Mouse (Mus musculus): ENCODE measurements around the gene Hspa4. TPM values are rescaled to one million over a fixed set of nuclear protein-coding genes. Genes with fewer than 3 reads are reported as not detected.
"Not testable (repeated sequence)": the region's sequence is repeated elsewhere in the genome, so short reads cannot be mapped to it uniquely, and the experiment has no call there.

Hspa4 gene
- polyA plus RNA-seq (2014; fragmentation: Nextera tagmentation; extraction: Ambion mirVana): 51.7 and 53.8 TPM in 2 replicates

DNA sequence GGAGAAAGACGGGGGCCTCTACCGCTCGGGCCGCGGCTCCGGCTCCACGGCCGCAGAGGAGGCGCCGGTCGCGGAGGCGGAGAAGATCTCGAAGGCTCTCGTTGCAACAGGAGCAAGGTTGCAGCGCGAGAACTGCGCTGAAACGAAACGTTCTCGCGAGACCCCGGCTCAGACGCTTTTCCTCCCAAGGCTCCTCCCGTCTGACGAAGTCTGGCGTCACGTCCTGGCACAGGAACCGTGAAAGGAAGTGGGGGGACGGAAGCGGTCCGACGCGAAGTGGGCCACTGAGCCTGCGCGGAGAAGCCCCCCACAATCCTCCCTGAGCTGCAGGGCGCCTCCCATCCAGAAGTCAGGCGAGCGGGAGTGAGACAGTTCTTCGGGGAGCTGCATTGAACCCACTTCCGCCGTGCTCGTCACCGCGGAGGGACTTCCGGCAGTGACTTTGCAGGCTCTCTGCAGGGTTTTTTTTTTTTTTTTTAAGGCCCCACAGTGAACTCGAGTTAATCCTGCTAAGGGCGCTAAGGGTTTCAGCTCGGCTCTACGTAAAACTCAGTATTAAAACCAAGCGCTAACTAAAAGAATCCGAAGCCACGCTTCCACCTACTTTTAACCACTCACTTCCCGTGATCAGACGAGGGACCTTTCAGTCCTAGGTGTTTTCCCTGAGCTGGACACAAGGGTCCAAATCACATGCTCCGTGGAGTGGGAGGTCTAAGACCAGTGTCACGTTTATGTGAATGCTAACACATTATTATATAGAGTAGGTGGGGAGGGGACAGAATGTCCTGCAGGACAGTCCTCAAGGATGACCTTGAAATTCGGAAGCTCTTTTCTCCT, at the start of gene Hspa4:
TSS of gene Hspa4 (minus strand) at position 128 of the 837 bp plus-strand sequence.
- Histone ChIP-seq H3K9ac (replicated peaks; ENCODE audit: low read depth, low read length) (peak within 1 kb of the TSS; percentile 96), H3K4me3 (ENCODE audit: low read depth, low read length) (peak within 1 kb of the TSS; percentile 97), H3K27me3 (ENCODE audit: control insufficient read depth, insufficient read depth, low read length) (no peaks in the 10 kb centered on the region), H3K27ac (ENCODE audit: low read depth, low read length) (peak within 1 kb of the TSS; percentile 96), H3K4me1 (ENCODE audit: control insufficient read depth, insufficient read depth, low read length) (peaks cover 19% of the 10 kb centered on the region), H3K9me3 (ENCODE audit: control insufficient read depth, low read length) (no peaks in the 10 kb centered on the region), H3K36me3 (ENCODE audit: control insufficient read depth, insufficient read depth, low read length) (no peaks in the 10 kb centered on the region), H3K4me2 (ENCODE audit: low read depth, low read length) (peak within 1 kb of the TSS; percentile 83)
- peak; percentile 98 for ATAC-seq (ENCODE audit: low read depth)
- WGBS: under 1% methylated on average over 57 of the region's 58 CpGs

- Histone ChIP-seq H3K27ac (ENCODE audit: low read depth, low read length) (no peak overlapping the region), H3K36me3 (ENCODE audit: control insufficient read depth, insufficient read depth, low read length) (no peaks in the 10 kb centered on the region), H3K4me3 (ENCODE audit: low read depth, low read length) (no peak overlapping the region), H3K4me2 (ENCODE audit: low read depth, low read length) (no peak overlapping the region), H3K27me3 (ENCODE audit: control insufficient read depth, insufficient read depth, low read length) (no peaks in the 10 kb centered on the region), H3K9me3 (ENCODE audit: control insufficient read depth, low read length) (no peaks in the 10 kb centered on the region), H3K9ac (replicated peaks; ENCODE audit: low read depth, low read length) (no peak overlapping the region), H3K4me1 (ENCODE audit: control insufficient read depth, insufficient read depth, low read length) (no peaks in the 10 kb centered on the region)
- ATAC-seq (ENCODE audit: low read depth): no peak
- WGBS: 78% methylated on average over 2 of the region's 2 CpGs
Measured at GRCm38 (mm10) chr11:53345738-53346137, 45.5 kb upstream of the Hspa4 start.

- H3K4me3 ChIP-seq (ENCODE audit: low read depth, low read length): no peak overlapping the region
- H3K4me1 ChIP-seq (ENCODE audit: control insufficient read depth, insufficient read depth, low read length): no peaks in the 10 kb centered on the region
- no peak overlapping the region for H3K9ac ChIP-seq (replicated peaks; ENCODE audit: low read depth, low read length)
- no peaks in the 10 kb centered on the region for H3K27me3 ChIP-seq (ENCODE audit: control insufficient read depth, insufficient read depth, low read length)
- no peak overlapping the region for H3K27ac ChIP-seq (ENCODE audit: low read depth, low read length)
- no peak for ATAC-seq (ENCODE audit: low read depth)
- H3K36me3 ChIP-seq (ENCODE audit: control insufficient read depth, insufficient read depth, low read length): no peaks in the 10 kb centered on the region
- WGBS: 39% methylated on average over 5 of the region's 5 CpGs
- H3K9me3 ChIP-seq (ENCODE audit: control insufficient read depth, low read length): no peaks in the 10 kb centered on the region
- no peak overlapping the region for H3K4me2 ChIP-seq (ENCODE audit: low read depth, low read length)
Measured at GRCm38 (mm10) chr11:53345328-53345727, 45.1 kb upstream of the Hspa4 start.

DNA sequence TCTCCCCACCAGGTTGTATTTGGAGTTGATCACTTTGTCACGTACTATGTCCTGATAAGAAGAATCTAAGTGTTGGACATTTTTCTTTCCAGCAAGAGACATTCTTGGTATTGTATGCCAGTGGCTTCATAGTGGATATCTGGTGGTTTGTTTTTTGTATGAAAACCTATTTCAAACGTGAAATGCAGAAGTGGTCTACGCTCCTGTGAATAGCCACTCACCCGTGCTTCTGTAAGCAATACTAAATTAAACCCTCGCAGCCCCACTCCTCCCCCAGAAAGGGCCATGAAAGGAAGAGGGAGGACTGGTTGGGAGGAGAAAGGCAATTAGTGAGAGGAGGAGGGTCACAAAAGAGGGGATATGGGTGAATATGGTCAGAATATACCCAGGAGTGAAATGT, 42.5 kb upstream of the Hspa4 start:
- Histone ChIP-seq H3K27ac (ENCODE audit: low read depth, low read length) (no peak overlapping the region), H3K36me3 (ENCODE audit: control insufficient read depth, insufficient read depth, low read length) (no peaks in the 10 kb centered on the region), H3K27me3 (ENCODE audit: control insufficient read depth, insufficient read depth, low read length) (no peaks in the 10 kb centered on the region), H3K4me2 (ENCODE audit: low read depth, low read length) (no peak overlapping the region), H3K4me1 (ENCODE audit: control insufficient read depth, insufficient read depth, low read length) (no peaks in the 10 kb centered on the region), H3K9ac (replicated peaks; ENCODE audit: low read depth, low read length) (no peak overlapping the region), H3K4me3 (ENCODE audit: low read depth, low read length) (no peak overlapping the region), H3K9me3 (ENCODE audit: control insufficient read depth, low read length) (no peaks in the 10 kb centered on the region)
- 58% methylated on average over 5 of the region's 5 CpGs for WGBS
- ATAC-seq (ENCODE audit: low read depth): no peak

DNA sequence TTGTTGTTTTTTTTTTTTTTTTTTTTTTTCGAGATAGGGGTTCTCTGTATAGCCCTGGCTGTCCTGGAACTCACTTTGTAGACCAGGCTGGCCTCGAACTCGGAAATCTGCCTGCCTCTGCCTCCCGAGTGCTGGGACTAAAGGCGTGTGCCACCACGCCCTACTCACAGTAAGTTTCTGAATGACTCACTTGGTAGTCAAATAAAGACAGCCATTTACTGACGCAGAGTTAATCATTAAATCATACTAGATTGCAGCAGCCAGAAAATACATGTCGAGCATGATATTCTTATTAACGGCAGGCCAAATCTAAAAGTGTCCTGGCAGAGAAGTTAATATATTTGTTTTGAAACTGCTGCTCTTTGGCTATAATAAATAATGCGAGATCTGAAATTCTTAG, 40.8 kb upstream of the Hspa4 start:
- H3K4me2 ChIP-seq (ENCODE audit: low read depth, low read length); ATAC-seq (ENCODE audit: low read depth); H3K27ac ChIP-seq (ENCODE audit: low read depth, low read length); H3K9ac ChIP-seq (replicated peaks; ENCODE audit: low read depth, low read length); H3K4me3 ChIP-seq (ENCODE audit: low read depth, low read length); H3K9me3 ChIP-seq (ENCODE audit: control insufficient read depth, low read length); H3K36me3 ChIP-seq (ENCODE audit: control insufficient read depth, insufficient read depth, low read length); H3K27me3 ChIP-seq (ENCODE audit: control insufficient read depth, insufficient read depth, low read length); H3K4me1 ChIP-seq (ENCODE audit: control insufficient read depth, insufficient read depth, low read length): not testable (repeated sequence)
- WGBS: 92% methylated on average over 10 of the region's 10 CpGs

GRCm38 (mm10) chr11:53337684-53338083, 37.4 kb upstream of the Hspa4 start:
- Histone ChIP-seq H3K9ac (replicated peaks; ENCODE audit: low read depth, low read length) (no peak overlapping the region), H3K4me3 (ENCODE audit: low read depth, low read length) (no peak overlapping the region), H3K9me3 (ENCODE audit: control insufficient read depth, low read length) (no peaks in the 10 kb centered on the region), H3K36me3 (ENCODE audit: control insufficient read depth, insufficient read depth, low read length) (0 out of 2 replicates have a peak, but pooled peaks cover 3% of the 10 kb centered on the region), H3K27me3 (ENCODE audit: control insufficient read depth, insufficient read depth, low read length) (no peaks in the 10 kb centered on the region), H3K4me2 (ENCODE audit: low read depth, low read length) (no peak overlapping the region), H3K4me1 (ENCODE audit: control insufficient read depth, insufficient read depth, low read length) (no peaks in the 10 kb centered on the region), H3K27ac (ENCODE audit: low read depth, low read length) (no peak overlapping the region)
- ATAC-seq (ENCODE audit: low read depth): no peak
- 82% methylated on average over 8 of the region's 8 CpGs for WGBS

- 81% methylated on average over 1 of the region's 1 CpGs for WGBS
- H3K27ac ChIP-seq (ENCODE audit: low read depth, low read length): no peak overlapping the region
- H3K4me2 ChIP-seq (ENCODE audit: low read depth, low read length): no peak overlapping the region
- no peaks in the 10 kb centered on the region for H3K27me3 ChIP-seq (ENCODE audit: control insufficient read depth, insufficient read depth, low read length)
- H3K9ac ChIP-seq (replicated peaks; ENCODE audit: low read depth, low read length): no peak overlapping the region
- no peaks in the 10 kb centered on the region for H3K9me3 ChIP-seq (ENCODE audit: control insufficient read depth, low read length)
- no peaks in the 10 kb centered on the region for H3K4me1 ChIP-seq (ENCODE audit: control insufficient read depth, insufficient read depth, low read length)
- no peak for ATAC-seq (ENCODE audit: low read depth)
- H3K36me3 ChIP-seq (ENCODE audit: control insufficient read depth, insufficient read depth, low read length): peaks cover 3% of the 10 kb centered on the region; the same call in 1 of the 2 replicates
- H3K4me3 ChIP-seq (ENCODE audit: low read depth, low read length): no peak overlapping the region
Measured at GRCm38 (mm10) chr11:53336924-53337323, 36.7 kb upstream of the Hspa4 start.

- no peak overlapping the region for H3K27ac ChIP-seq (ENCODE audit: low read depth, low read length)
- no peaks in the 10 kb centered on the region for H3K9me3 ChIP-seq (ENCODE audit: control insufficient read depth, low read length)
- ATAC-seq (ENCODE audit: low read depth): no peak
- no peak overlapping the region for H3K4me3 ChIP-seq (ENCODE audit: low read depth, low read length)
- no peaks in the 10 kb centered on the region for H3K27me3 ChIP-seq (ENCODE audit: control insufficient read depth, insufficient read depth, low read length)
- peaks cover 6% of the 10 kb centered on the region; the same call in 1 of the 2 replicates for H3K36me3 ChIP-seq (ENCODE audit: control insufficient read depth, insufficient read depth, low read length)
- no peaks in the 10 kb centered on the region for H3K4me1 ChIP-seq (ENCODE audit: control insufficient read depth, insufficient read depth, low read length)
- H3K9ac ChIP-seq (replicated peaks; ENCODE audit: low read depth, low read length): no peak overlapping the region
- no peak overlapping the region for H3K4me2 ChIP-seq (ENCODE audit: low read depth, low read length)
Measured at GRCm38 (mm10) chr11:53336182-53336571, 35.9 kb upstream of the Hspa4 start.

- Histone ChIP-seq H3K4me1 (ENCODE audit: control insufficient read depth, insufficient read depth, low read length) (no peaks in the 10 kb centered on the region), H3K9me3 (ENCODE audit: control insufficient read depth, low read length) (no peaks in the 10 kb centered on the region), H3K27ac (ENCODE audit: low read depth, low read length) (no peak overlapping the region), H3K4me2 (ENCODE audit: low read depth, low read length) (no peak overlapping the region), H3K36me3 (ENCODE audit: control insufficient read depth, insufficient read depth, low read length) (peaks cover 8% of the 10 kb centered on the region; the same call in 1 of the 2 replicates), H3K27me3 (ENCODE audit: control insufficient read depth, insufficient read depth, low read length) (no peaks in the 10 kb centered on the region), H3K9ac (replicated peaks; ENCODE audit: low read depth, low read length) (no peak overlapping the region), H3K4me3 (ENCODE audit: low read depth, low read length) (no peak overlapping the region)
- WGBS: 23% methylated on average over 3 of the region's 3 CpGs
- ATAC-seq (ENCODE audit: low read depth): no peak
Measured at GRCm38 (mm10) chr11:53335505-53336181, 35.4 kb upstream of the Hspa4 start.
